Comparison of ENCODE assay signal across 28 mouse cellular contexts in the genomic region with DNA sequence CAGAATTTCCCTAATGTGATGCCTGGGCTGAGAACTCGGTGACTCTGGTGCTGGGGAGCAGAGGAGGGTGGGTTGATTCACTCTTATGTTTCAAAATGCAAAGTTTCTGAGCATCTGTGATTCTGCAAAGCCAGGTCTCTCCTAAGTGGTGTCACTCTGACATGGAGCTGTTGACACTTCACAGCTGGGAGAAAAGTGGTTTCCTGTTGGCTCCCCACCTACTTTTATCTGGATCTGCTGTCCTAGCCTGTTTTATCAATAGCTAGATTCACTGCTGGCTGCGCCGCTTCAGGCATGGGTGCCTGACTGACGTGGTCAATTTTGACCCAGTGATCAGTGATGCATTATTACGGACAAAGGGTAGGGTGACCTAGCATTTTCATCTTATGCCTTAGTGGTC. TPM values are rescaled to one million over a fixed set of nuclear protein-coding genes. Genes with fewer than 3 reads are reported as not detected.
DNase-seq lines count a peak whose midpoint lies in the region; ATAC-seq and TF ChIP-seq lines count a peak whose summit lies in the region.
"Had no signal": no experiment of that assay in that cellular context is flagged by ENCODE, and none has a peak within 500 bp of the region (broad histone marks: within the 10 kb centered on the region; RNA-seq: fewer than 3 reads in every experiment).

No protein-coding gene starts in this region.

- no peaks in the 10 kb centered on the region for H3K9me3 ChIP-seq in liver, postnatal 0 days (ENCODE audit: low read length)
- H3K9me3 ChIP-seq in lung, postnatal 0 days (ENCODE audit: low read length) = no peaks in the 10 kb centered on the region
- no peaks in the 10 kb centered on the region for H3K9me3 ChIP-seq in MEL (replicated peaks; ENCODE audit: insufficient read depth, low read length)
- H3K9me3 ChIP-seq: embryonic facial prominence, embryonic 13.5 days; embryonic facial prominence, embryonic 15.5 days; forebrain, embryonic 10.5 days; forebrain, embryonic 12.5 days had no signal

- peaks cover 19% of the 10 kb centered on the region; the same call in 1 of the 2 replicates for H3K79me2 ChIP-seq in liver, adult 2 months (ENCODE audit: control insufficient read depth, insufficient read depth, low read length)
- peaks cover 40% of the 10 kb centered on the region for H3K79me2 ChIP-seq in MEL (ENCODE audit: control insufficient read depth, insufficient read depth, low read length, poor library complexity)

- no peak for ATAC-seq in liver, postnatal 0 days
- no peak for ATAC-seq in lung, postnatal 0 days
- peak; percentile 57; the same call in 1 of the 2 replicates for ATAC-seq in megakaryocyte-erythroid progenitor cell, adult 5-6 weeks (replicated peaks; ENCODE audit: low FRiP score, low TSS enrichment, poor library complexity, severe bottlenecking)
- ATAC-seq: activated CD4-positive, CD25-positive, alpha-beta regulatory T cell, adult 4 months; forebrain, embryonic 14.5 days; forebrain, embryonic 16.5 days; Patski had no signal

- 52% methylated on average over 5 of the region's 5 CpGs for WGBS in liver, adult 2 months
- WGBS in liver, postnatal 0 days (ENCODE audit: insufficient replicate concordance) = 52% methylated on average over 5 of the region's 5 CpGs
- WGBS in lung, postnatal 0 days = 64% methylated on average over 5 of the region's 5 CpGs

- TF ChIP-seq POLR2A in liver, adult 2 months (IDR thresholded peaks at IDR 0.05; ENCODE audit: extremely low read depth, insufficient read depth, low read length) = no peak
- TF ChIP-seq POLR2A in MEL (IDR thresholded peaks at IDR 0.05; ENCODE audit: control insufficient read depth in 1 of 2, insufficient read depth in 1 of 2, low read depth in 1 of 2, low read length in 2 of 2, poor library complexity in 1 of 2) = no peak

- no peak for TF ChIP-seq CTCF in liver, adult 2 months (IDR thresholded peaks at IDR 0.05; ENCODE audit: low read depth, low read length)
- no peak for TF ChIP-seq CTCF in liver, postnatal 0 days (IDR thresholded peaks at IDR 0.05; ENCODE audit: low read depth)
- TF ChIP-seq CTCF in lung, postnatal 0 days (IDR thresholded peaks at IDR 0.05) = no peak
- no peak for TF ChIP-seq CTCF in MEL (IDR thresholded peaks at IDR 0.05 in 2 of 3, conservative IDR thresholded peaks at IDR 0.05 in 1 of 3; ENCODE audit: control insufficient read depth in 1 of 3, insufficient read depth in 1 of 3, low read depth in 2 of 3, low read length in 3 of 3, poor library complexity in 1 of 3, severe bottlenecking in 1 of 3)

- no peak overlapping the region for H3K4me3 ChIP-seq in liver, adult 2 months (ENCODE audit: insufficient read depth, low read depth, low read length)
- no peak overlapping the region for H3K4me3 ChIP-seq in liver, postnatal 0 days (ENCODE audit: low read depth, low read length)
- H3K4me3 ChIP-seq in lung, postnatal 0 days (ENCODE audit: low read depth, low read length) = no peak overlapping the region
- no peak overlapping the region for H3K4me3 ChIP-seq in MEL (ENCODE audit: control insufficient read depth in 1 of 2, insufficient read depth in 1 of 2, low read depth in 2 of 2, low read length in 2 of 2)
- H3K4me3 ChIP-seq: embryonic facial prominence, embryonic 13.5 days; embryonic facial prominence, embryonic 15.5 days; erythroblast, embryonic 14.5 days; forebrain, embryonic 10.5 days; forebrain, embryonic 12.5 days had no signal

- no peak for TF ChIP-seq EP300 in liver, postnatal 0 days (IDR thresholded peaks at IDR 0.05; ENCODE audit: low read depth)
- TF ChIP-seq EP300 in lung, postnatal 0 days (IDR thresholded peaks at IDR 0.05) = no peak
- peak in 1 of 2 experiments; percentile 6; a peak in 1 of 4 replicates for TF ChIP-seq EP300 in MEL (IDR thresholded peaks at IDR 0.05; ENCODE audit: low read depth in 1 of 2, low read length in 2 of 2)

- no peak overlapping the region for H3K9ac ChIP-seq in liver, adult 2 months (ENCODE audit: low read depth, low read length)
- H3K9ac ChIP-seq in liver, postnatal 0 days (replicated peaks) = no peak overlapping the region
- H3K9ac ChIP-seq in lung, postnatal 0 days (replicated peaks; ENCODE audit: low read depth) = no peak overlapping the region
- no peak overlapping the region for H3K9ac ChIP-seq in MEL (ENCODE audit: control insufficient read depth, low read depth, low read length, poor library complexity, severe bottlenecking)
- H3K9ac ChIP-seq: embryonic facial prominence, embryonic 13.5 days; embryonic facial prominence, embryonic 15.5 days; forebrain, embryonic 12.5 days had no signal

- no peak overlapping the region for H3K27ac ChIP-seq in liver, adult 2 months (replicated peaks; ENCODE audit: insufficient read depth, low read depth, low read length)
- H3K27ac ChIP-seq in liver, postnatal 0 days (ENCODE audit: low read depth) = no peak overlapping the region
- no peak overlapping the region for H3K27ac ChIP-seq in lung, postnatal 0 days (ENCODE audit: low read length)
- no peak overlapping the region for H3K27ac ChIP-seq in MEL (ENCODE audit: control insufficient read depth, low read depth, low read length)
- H3K27ac ChIP-seq: embryonic facial prominence, embryonic 13.5 days; embryonic facial prominence, embryonic 15.5 days; forebrain, embryonic 10.5 days; forebrain, embryonic 12.5 days had no signal

- no peak overlapping the region for H3K4me2 ChIP-seq in liver, postnatal 0 days (ENCODE audit: low read depth, low read length)
- no peak overlapping the region for H3K4me2 ChIP-seq in lung, postnatal 0 days (replicated peaks; ENCODE audit: low read depth, low read length)
- H3K4me2 ChIP-seq: embryonic facial prominence, embryonic 13.5 days; embryonic facial prominence, embryonic 15.5 days; forebrain, embryonic 12.5 days had no signal

- no peaks in the 10 kb centered on the region for H3K27me3 ChIP-seq in liver, adult 2 months (ENCODE audit: control insufficient read depth, insufficient read depth, low read length)
- no peaks in the 10 kb centered on the region for H3K27me3 ChIP-seq in liver, postnatal 0 days (ENCODE audit: insufficient read depth, low read length)
- H3K27me3 ChIP-seq in lung, postnatal 0 days (replicated peaks; ENCODE audit: insufficient read depth, low read length) = no peaks in the 10 kb centered on the region
- no peaks in the 10 kb centered on the region for H3K27me3 ChIP-seq in MEL (ENCODE audit: control insufficient read depth in 1 of 2, insufficient read depth in 2 of 2, low read length in 2 of 2)
- H3K27me3 ChIP-seq: embryonic facial prominence, embryonic 13.5 days; embryonic facial prominence, embryonic 15.5 days; forebrain, embryonic 12.5 days; Patski had no signal

- TF ChIP-seq RAD21 in MEL (IDR thresholded peaks at IDR 0.05; ENCODE audit: low read depth, low read length) = no peak

- peaks cover 22% of the 10 kb centered on the region for H3K4me1 ChIP-seq in liver, adult 2 months (ENCODE audit: control insufficient read depth, insufficient read depth, low read length)
- H3K4me1 ChIP-seq in liver, postnatal 0 days (ENCODE audit: insufficient read depth) = peaks cover 38% of the 10 kb centered on the region
- H3K4me1 ChIP-seq in lung, postnatal 0 days (ENCODE audit: insufficient read depth, low read depth, low read length) = no peaks in the 10 kb centered on the region; the same call in 1 of the 2 replicates
- H3K4me1 ChIP-seq in MEL (ENCODE audit: control insufficient read depth in 1 of 2, insufficient read depth in 2 of 2, low read length in 2 of 2) = peaks cover 13 to 32% of the 10 kb centered on the region in 2 experiments

- H3K36me3 ChIP-seq in liver, adult 2 months (ENCODE audit: control insufficient read depth, insufficient read depth, low read length) = peaks cover 24% of the 10 kb centered on the region
- H3K36me3 ChIP-seq in liver, postnatal 0 days (replicated peaks; ENCODE audit: insufficient read depth, low read length) = peaks cover 26% of the 10 kb centered on the region
- no peaks in the 10 kb centered on the region for H3K36me3 ChIP-seq in lung, postnatal 0 days (ENCODE audit: insufficient read depth, low read length)
- peaks cover 24 to 30% of the 10 kb centered on the region in 2 experiments for H3K36me3 ChIP-seq in MEL (ENCODE audit: control insufficient read depth in 1 of 2, insufficient read depth in 2 of 2, low read length in 2 of 2)

- peak; percentile 27 for DNase-seq in liver, adult 2 months (ENCODE audit: extremely low read depth, low read depth, low spot score)
- DNase-seq in liver, postnatal 0 days = no peak
- peak; percentile 21 for DNase-seq in lung, postnatal 0 days (ENCODE audit: low spot score)
- no peak for DNase-seq in lung, postnatal 36 days
- DNase-seq in MEL (ENCODE audit: low read depth, low spot score) = no peak
- DNase-seq in spleen, postnatal 36 days (ENCODE audit: low spot score in 2 of 2) = no peak
- DNase-seq: adrenal gland, adult 8-10 months; adrenal gland, postnatal 14 days; adrenal gland, postnatal 36 days; cerebellum, adult 11-12 months; cerebellum, adult 2 months; cerebellum, adult 9-10 months; cerebellum, postnatal 10 days; cerebellum, postnatal 25 days; embryo, embryonic 11 days had no signal

TF ChIP-seq in MEL, 35 proteins besides CTCF, POLR2A, EP300 and RAD21 (continues in another document):
- TF ChIP-seq RCOR1 (IDR thresholded peaks at IDR 0.05; ENCODE audit: low read depth, low read length) (no peak), POLR2AphosphoS5 (IDR thresholded peaks at IDR 0.05; ENCODE audit: borderline replicate concordance, low read depth, low read length) (no peak), HCFC1 (IDR thresholded peaks at IDR 0.05; ENCODE audit: low read depth, low read length) (no peak)

RNA-seq across cellular contexts. Expression of a gene that starts 11.3 kb away (rescaled TPM):
- total RNA-seq in liver, adult 2 months (2014; rRNA removed) = 63.2 and 77.3 TPM in 2 replicates
- polyA plus RNA-seq in liver, adult 2 months (2012; rRNA removed) = 26.2 and 38.2 TPM in 2 replicates
- polyA plus RNA-seq in liver, postnatal 0 days (2015; fragmentation: Nextera tagmentation; extraction: Ambion mirVana) = 66.4 and 67.7 TPM in 2 replicates
- polyA plus RNA-seq in lung, postnatal 0 days (2015; fragmentation: Nextera tagmentation; extraction: Ambion mirVana) = 18.9 and 19.1 TPM in 2 replicates
- 42.8 and 47.9 TPM in 2 replicates for total RNA-seq in MEL (2012; rRNA removed)
- 10 to 100 TPM in 1 of 2 experiments, not detected in 1; 74.6 TPM for polyA plus RNA-seq in MEL (2012; ENCODE audit: insufficient read depth in 1 of 2, insufficient read length in 2 of 2, low read depth in 1 of 2, low replicate concordance in 2 of 2, missing spikeins in 1 of 2)
- total RNA-seq in megakaryocyte-erythroid progenitor cell, adult 5-6 weeks (2014; fragmentation: Nextera tagmentation) = 178 and 185 TPM in 2 replicates
- total RNA-seq in megakaryocyte-erythroid progenitor cell, adult 5-6 weeks (2017) = 111 and 153 TPM in 2 replicates

RNA-seq across cellular contexts. Expression of a gene that starts 27.4 kb away (rescaled TPM):
- total RNA-seq in liver, adult 2 months (2014; rRNA removed) = not detected in 2 replicates
- polyA plus RNA-seq in liver, adult 2 months (2012; rRNA removed) = not detected in 2 replicates
- not detected in 2 replicates for polyA plus RNA-seq in liver, postnatal 0 days (2015; fragmentation: Nextera tagmentation; extraction: Ambion mirVana)
- 0.13 and 0.18 TPM in 2 replicates for polyA plus RNA-seq in lung, postnatal 0 days (2015; fragmentation: Nextera tagmentation; extraction: Ambion mirVana)
- total RNA-seq in MEL (2012; rRNA removed) = not detected in 2 replicates
- not detected for polyA plus RNA-seq in MEL (2012; ENCODE audit: insufficient read depth in 1 of 2, insufficient read length in 2 of 2, low read depth in 1 of 2, low replicate concordance in 2 of 2, missing spikeins in 1 of 2)
- not detected in 2 replicates for total RNA-seq in megakaryocyte-erythroid progenitor cell, adult 5-6 weeks (2014; fragmentation: Nextera tagmentation)
- total RNA-seq in megakaryocyte-erythroid progenitor cell, adult 5-6 weeks (2017) = not detected in 2 replicates
- total RNA-seq: adrenal gland, adult 18-20 months; ES-E14 had no signal
- polyA plus RNA-seq: activated CD4-positive, CD25-positive, alpha-beta regulatory T cell, adult 4 months; C2C12; erythroblast, embryonic 14.5 days; forebrain, embryonic 10.5 days had no signal

Comparison
In these comparisons a context has a peak if more than half of its experiments do, and no peak if none do; other contexts are left out.
1. DNase-seq: peak in liver, adult 2 months (single experiment) and lung, postnatal 0 days (single experiment); none in liver, postnatal 0 days (single experiment), lung, postnatal 36 days (single experiment), MEL (single experiment) and spleen, postnatal 36 days (0 of 2).